Mouse (Mus musculus) embryonic facial prominence, embryonic 10.5 days (tissue): ENCODE measurements around the gene Wnt5b. TPM values are rescaled to one million over a fixed set of nuclear protein-coding genes. Genes with fewer than 3 reads are reported as not detected.

Experiments
- DNase-seq: peaks from one replicate; pipeline ENCODE4 v3.0.0-alpha.2; 2017; ENCODE audit warnings: low spot score
- H3K27ac ChIP-seq: fragments of 300-500 bp; sonication (generic); replicated peaks from 2 replicates; pipeline ENCODE4 v1.5.1; 2016; ENCODE audit warnings: mild to moderate bottlenecking
- H3K27me3 ChIP-seq: fragments of 300-500 bp; sonication (generic); replicated peaks from 2 replicates; pipeline ENCODE4 v1.6.1; 2016; ENCODE audit warnings: low read depth, mild to moderate bottlenecking; ENCODE audit not compliant: poor library complexity, severe bottlenecking
- H3K36me3 ChIP-seq: fragments of 300-500 bp; sonication (generic); replicated peaks from 2 replicates; pipeline ENCODE4 v1.6.1; 2016; ENCODE audit warnings: mild to moderate bottlenecking, moderate library complexity
- H3K4me1 ChIP-seq: fragments of 300-500 bp; sonication (generic); 2 replicates; pipeline ENCODE4 v1.6.1; 2016
- H3K4me3 ChIP-seq: fragments of 300-500 bp; sonication (generic); 2 replicates; pipeline ENCODE4 v1.5.1; 2016; ENCODE audit warnings: mild to moderate bottlenecking, moderate library complexity
- H3K9me3 ChIP-seq: fragments of 300-500 bp; sonication (generic); 2 replicates; pipeline ENCODE4 v1.6.1; 2016; ENCODE audit warnings: mild to moderate bottlenecking
- WGBS: fragments of 180-500 bp; shearing (Covaris S2); methylation state at CpG from one replicate; pipeline ENCODE4 v1.1.7; 2016; 5-methylcytosine and 5-hydroxymethylcytosine counted together
- polyA plus RNA-seq: library from polyadenylated mRNA; unstranded; fragments of >200 nt; fragmentation: Nextera tagmentation; extraction: Ambion mirVana; gene quantifications from 2 replicates; pipeline ENCODE4 v1.2.1, GENCODE M21; 2016

Gene Wnt5b
- polyA plus RNA-seq, 1 experiment from 2014 or later, result 13.2 TPM

DNA sequence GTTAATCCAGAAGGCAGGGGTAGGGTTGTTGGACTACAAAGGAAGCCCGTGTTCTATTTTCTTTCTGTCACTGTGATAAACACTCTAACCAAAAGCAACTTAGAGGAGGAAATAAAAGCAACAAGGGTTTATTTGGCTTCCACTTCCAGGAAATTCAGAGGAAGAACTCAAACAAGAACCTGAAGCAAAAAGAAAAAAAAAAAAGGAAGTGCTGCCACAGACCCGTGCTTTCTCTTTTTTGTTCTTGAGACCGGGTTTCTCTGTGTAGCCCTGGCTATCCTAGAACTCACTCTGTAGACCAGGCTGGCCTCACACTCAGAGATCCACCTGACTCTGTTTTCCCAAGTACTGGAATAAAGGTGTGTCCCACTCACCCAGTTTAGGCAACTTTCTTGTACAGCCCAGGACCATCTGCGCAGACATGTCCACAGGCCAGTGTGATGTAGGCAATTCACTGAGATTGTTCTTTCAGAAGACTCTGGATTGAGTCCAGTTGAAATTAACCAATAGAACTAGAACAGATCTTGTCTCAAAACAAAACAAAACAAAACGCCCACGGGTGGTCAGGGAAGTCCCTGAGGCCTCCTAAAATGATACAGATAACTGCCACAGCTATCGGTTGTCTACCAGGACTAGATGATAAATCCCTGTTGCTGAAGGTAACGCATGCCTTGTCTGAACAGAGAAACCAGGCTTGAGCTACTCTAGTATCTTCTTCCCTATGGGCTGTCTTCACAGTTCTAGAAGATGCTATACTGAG, 142.4 kb downstream of the Wnt5b start:
- no peak for DNase-seq
- Histone ChIP-seq H3K4me1 (no peaks in the 10 kb centered on the region), H3K4me3 (no peak overlapping the region), H3K27me3 (no peaks in the 10 kb centered on the region), H3K27ac (no peak overlapping the region), H3K9me3 (no peaks in the 10 kb centered on the region), H3K36me3 (no peaks in the 10 kb centered on the region)
- 89% methylated on average over 8 of the region's 8 CpGs for WGBS

DNA sequence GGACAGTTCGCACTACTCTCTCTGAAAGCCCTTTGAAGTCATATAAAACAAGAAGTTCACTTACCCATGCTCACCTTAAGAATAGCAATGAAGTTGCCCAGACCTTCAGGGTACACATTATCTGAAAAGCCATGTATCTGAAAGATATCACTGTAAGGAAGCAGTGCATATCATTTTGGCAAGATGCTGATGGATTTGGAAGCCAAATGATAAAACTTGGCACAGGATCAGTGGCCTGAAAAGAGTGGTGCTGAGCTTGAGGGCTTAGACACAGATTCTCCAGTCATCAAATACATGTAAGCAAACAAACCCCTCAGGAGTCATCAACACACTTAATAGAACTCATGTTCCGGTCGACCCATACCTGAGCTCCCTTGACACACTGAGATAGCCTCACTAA, 143.5 kb downstream of the Wnt5b start:
- H3K36me3 ChIP-seq, result no peaks in the 10 kb centered on the region
- H3K27me3 ChIP-seq, result no peaks in the 10 kb centered on the region
- no peak overlapping the region for H3K27ac ChIP-seq
- no peak for DNase-seq
- no peaks in the 10 kb centered on the region for H3K4me1 ChIP-seq
- no peaks in the 10 kb centered on the region for H3K9me3 ChIP-seq
- WGBS, result 92% methylated on average over 3 of the region's 3 CpGs
- no peak overlapping the region for H3K4me3 ChIP-seq

DNA sequence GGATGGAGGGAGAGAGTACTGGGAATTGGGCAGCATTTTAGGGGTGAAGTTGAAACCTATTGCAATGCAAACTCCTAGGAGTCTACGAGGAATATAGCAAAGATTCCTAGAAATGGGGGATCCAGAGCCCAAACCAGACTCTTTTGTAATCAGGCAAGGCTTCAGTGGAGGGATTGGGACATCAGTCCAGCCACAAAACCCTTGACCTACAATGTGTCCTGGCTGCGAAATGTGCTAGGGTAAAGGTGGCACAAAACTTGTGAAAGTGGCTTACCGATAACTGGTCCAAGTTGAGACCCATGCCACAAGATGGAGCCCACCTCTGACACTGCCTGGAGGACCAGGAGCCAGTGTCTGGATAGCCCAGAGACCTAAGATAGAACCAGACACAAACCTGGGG, 144.8 kb downstream of the Wnt5b start:
- no peak for DNase-seq
- Histone ChIP-seq H3K4me1 (no peaks in the 10 kb centered on the region), H3K4me3 (no peak overlapping the region), H3K27ac (no peak overlapping the region), H3K36me3 (no peaks in the 10 kb centered on the region), H3K27me3 (no peaks in the 10 kb centered on the region), H3K9me3 (no peaks in the 10 kb centered on the region)
- WGBS, result 91% methylated on average over 3 of the region's 3 CpGs

DNA sequence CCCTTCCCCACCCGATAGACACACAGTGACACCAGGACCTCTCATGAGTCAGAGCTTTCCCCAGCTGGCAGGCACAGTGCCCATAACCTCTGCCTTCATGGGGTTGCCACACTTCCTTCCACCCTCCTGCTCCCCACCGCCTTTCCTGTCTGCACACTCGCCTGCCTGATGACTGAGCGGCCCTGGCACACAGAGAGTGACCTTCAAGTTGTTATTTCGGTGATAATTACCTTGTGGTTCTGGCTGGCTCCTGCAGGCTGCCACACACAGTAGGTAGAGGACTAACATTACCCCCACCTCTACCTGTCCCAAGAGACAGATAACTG, 147.9 kb downstream of the Wnt5b start:
- Histone ChIP-seq H3K9me3 (no peaks in the 10 kb centered on the region), H3K36me3 (no peaks in the 10 kb centered on the region), H3K27me3 (no peaks in the 10 kb centered on the region), H3K4me3 (no peak overlapping the region), H3K4me1 (no peaks in the 10 kb centered on the region), H3K27ac (no peak overlapping the region)
- 68% methylated on average over 5 of the region's 5 CpGs for WGBS
- no peak for DNase-seq

DNA sequence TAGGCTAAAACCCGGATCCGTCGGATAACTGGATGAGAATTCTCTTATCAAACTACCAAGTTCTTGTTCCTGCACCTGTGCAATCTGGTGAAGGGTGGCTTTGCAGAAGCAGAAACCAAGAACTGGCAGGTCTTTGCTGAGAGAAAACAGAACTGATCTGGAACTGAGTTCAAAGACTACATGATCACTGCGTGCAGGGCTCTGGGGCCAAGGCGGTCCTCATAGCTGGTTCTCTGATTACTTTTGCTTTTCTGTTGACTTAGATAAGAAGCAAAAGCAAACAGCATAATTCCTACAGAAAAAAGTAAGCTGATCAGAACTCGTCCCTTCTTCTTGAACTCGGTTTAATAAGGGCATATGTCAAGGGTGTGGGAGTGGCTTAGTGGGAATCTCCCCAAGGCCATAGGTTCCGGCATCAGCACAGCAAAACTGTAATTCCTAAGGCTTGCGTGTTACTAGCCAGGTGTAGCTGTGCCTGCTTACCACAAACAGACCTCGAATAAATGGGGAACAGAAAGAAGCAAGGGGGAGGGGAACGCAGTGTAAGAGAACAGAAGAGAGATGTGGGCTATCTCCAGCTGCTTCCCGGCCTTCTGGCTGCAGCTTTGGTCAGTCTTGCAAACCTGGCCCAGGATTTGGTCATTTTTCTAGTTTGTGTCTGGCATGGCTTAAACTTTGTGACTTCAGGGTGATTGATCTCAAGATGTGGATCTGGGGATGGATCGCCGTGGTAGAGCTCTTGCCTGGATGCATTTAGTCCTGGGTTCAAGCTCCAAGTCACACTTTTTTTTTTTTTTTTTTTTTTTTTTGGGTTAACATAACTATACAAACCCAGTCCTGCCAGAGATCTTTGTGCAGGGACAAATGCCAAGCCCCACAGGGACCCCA, 148.5 kb downstream of the Wnt5b start:
- Histone ChIP-seq H3K4me3 (no peak overlapping the region), H3K36me3 (no peaks in the 10 kb centered on the region), H3K27me3 (no peaks in the 10 kb centered on the region), H3K27ac (no peak overlapping the region), H3K4me1 (no peaks in the 10 kb centered on the region), H3K9me3 (no peaks in the 10 kb centered on the region)
- 85% methylated on average over 14 of the region's 14 CpGs for WGBS
- DNase-seq, result no peak

DNA sequence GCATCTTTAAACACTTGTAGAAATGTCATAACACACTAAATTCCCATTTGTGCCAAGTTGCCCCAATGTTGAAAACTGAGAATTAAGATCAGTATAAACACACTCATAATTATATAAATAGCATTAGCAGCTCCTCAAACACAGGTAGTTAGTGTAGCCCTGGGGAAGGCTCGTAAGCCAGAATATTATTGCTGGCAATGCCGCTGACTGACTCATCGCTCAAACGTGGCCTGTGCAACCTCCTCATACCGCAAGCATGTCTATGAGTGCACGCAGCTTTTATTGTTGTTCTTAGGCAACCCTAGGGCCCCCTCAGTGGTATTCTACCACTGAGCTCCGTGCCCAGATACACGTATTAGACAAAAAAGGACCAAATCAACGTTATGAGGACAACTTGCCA, 151.3 kb downstream of the Wnt5b start:
- H3K27ac ChIP-seq, result no peak overlapping the region
- WGBS, result 89% methylated on average over 9 of the region's 9 CpGs
- no peaks in the 10 kb centered on the region for H3K9me3 ChIP-seq
- H3K4me3 ChIP-seq, result no peak overlapping the region
- peaks cover 8% of the 10 kb centered on the region for H3K4me1 ChIP-seq
- no peaks in the 10 kb centered on the region for H3K27me3 ChIP-seq
- H3K36me3 ChIP-seq, result no peaks in the 10 kb centered on the region
- DNase-seq, result no peak

DNA sequence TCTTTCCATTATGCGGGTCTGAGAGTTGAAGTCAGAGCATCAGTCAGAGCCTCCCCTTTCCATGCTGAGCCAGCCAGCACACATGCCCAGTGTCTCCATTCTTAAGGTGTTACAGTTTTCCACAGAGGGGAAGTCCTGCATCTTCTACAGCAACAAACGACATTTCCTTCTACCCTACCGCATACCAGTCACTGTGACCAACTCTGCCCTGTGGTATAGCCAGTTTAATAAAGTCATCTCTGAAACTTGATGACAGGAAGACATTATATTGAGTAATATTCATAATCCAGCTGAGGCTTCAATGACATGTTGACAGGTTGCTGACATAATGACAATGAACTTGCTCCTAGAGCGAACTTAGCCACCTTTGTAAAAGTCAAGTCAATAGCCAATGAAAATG, 153.4 kb downstream of the Wnt5b start:
- Histone ChIP-seq H3K27me3 (no peaks in the 10 kb centered on the region), H3K27ac (no peak overlapping the region), H3K36me3 (no peaks in the 10 kb centered on the region), H3K4me1 (peaks cover 22% of the 10 kb centered on the region), H3K4me3 (no peak overlapping the region), H3K9me3 (no peaks in the 10 kb centered on the region)
- no peak for DNase-seq
- 94% methylated on average over 4 of the region's 4 CpGs for WGBS

DNA sequence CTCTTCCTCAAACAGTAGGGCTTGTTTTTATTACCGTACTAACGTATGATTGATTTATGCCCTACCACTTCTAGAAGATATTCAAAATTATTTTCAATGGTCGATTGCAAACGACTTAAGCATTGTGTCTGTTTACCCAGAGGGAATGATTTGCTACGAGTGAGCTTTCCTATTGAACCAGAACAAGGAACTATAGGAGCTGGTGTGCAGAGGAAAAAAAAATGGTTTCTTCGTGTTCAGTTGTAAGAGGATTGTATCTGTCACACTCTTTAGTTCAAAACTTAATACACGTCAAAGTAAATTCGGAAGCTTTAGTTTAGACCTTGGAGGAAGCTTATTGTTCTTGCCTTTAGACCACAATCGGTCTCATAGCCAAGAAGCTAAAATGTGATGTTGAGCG, 155.1 kb downstream of the Wnt5b start:
- Histone ChIP-seq H3K4me1 (peaks cover 22% of the 10 kb centered on the region), H3K4me3 (peak overlapping the region; percentile 85), H3K9me3 (no peaks in the 10 kb centered on the region), H3K27me3 (no peaks in the 10 kb centered on the region), H3K27ac (peak overlapping the region; percentile 96), H3K36me3 (peaks cover 7% of the 10 kb centered on the region; the same call in 1 of the 2 replicates)
- DNase-seq, result no peak
- 34% methylated on average over 10 of the region's 10 CpGs for WGBS

DNA sequence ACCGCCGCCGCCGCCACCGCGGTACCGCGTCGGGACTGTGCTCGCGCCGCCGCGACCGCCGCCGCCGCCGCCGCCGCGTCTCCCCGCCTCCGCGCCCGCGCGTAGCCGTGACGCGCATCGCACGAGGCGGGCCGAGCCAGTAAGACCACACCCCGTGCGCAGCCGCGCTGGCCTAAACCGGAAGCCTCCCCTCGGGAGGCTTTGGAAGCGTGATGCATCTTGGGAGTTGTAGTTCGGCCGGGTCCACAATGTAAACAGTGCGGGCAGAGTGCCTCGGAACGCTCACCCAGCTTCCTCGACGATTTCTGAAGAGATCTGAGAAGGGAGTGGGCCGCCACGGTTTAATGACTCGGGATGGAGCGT, 155.5 kb downstream of the Wnt5b start:
- peaks cover 22% of the 10 kb centered on the region for H3K4me1 ChIP-seq
- H3K27me3 ChIP-seq, result no peaks in the 10 kb centered on the region
- WGBS, result under 1% methylated on average over 50 of the region's 53 CpGs
- peak overlapping the region; percentile 96 for H3K27ac ChIP-seq
- no peaks in the 10 kb centered on the region for H3K9me3 ChIP-seq
- H3K36me3 ChIP-seq, result peaks cover 10% of the 10 kb centered on the region
- peak overlapping the region; percentile 85 for H3K4me3 ChIP-seq
- peak; percentile 96 for DNase-seq

DNA sequence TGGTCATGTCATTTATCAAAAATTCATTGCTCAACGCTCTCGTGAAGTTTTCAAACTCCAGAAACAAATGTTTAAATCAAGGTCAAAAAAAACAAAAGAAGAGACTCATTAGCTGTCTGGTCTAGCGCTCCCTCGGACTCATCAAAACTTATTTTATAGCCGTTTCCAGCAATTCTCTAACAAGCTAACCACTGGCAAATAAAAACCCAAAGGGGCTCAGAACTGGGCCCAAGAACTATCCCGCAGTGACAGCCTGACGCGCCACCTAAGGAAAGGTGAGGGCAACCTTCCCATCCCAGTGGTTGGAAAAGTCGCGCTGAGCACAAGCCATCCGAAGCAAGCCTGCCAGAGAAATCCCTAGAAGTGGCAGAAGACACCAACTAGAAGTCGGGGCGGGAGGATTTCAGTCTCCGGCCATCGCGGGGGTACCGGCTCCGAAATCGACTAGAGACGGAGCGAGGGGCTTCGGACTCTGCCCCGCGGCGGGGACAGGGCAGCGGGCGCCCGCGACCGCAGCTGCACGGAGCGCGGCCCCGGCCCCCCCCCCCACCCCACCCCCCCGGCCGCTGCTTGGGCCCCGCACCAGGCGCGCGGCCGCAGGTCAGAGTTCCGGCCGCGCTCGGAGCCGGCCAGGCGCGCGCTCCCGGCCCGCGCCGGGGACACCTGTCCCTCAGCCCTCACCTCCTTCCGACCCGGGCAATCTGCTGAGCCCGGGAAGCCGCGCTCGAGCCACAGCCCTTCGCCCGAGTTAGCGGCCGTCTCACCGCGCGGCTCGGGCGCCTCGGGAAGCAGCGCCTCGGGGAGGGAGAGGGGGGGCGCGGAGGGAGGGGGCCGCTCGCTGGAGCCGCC, 156.1 kb downstream of the Wnt5b start:
- Histone ChIP-seq H3K36me3 (peaks cover 13% of the 10 kb centered on the region), H3K27ac (peak overlapping the region; percentile 96), H3K4me3 (peak overlapping the region; percentile 85), H3K9me3 (no peaks in the 10 kb centered on the region), H3K4me1 (peaks cover 22% of the 10 kb centered on the region), H3K27me3 (no peaks in the 10 kb centered on the region)
- WGBS, result 1% methylated on average over 55 of the region's 76 CpGs
- no peak for DNase-seq

DNA sequence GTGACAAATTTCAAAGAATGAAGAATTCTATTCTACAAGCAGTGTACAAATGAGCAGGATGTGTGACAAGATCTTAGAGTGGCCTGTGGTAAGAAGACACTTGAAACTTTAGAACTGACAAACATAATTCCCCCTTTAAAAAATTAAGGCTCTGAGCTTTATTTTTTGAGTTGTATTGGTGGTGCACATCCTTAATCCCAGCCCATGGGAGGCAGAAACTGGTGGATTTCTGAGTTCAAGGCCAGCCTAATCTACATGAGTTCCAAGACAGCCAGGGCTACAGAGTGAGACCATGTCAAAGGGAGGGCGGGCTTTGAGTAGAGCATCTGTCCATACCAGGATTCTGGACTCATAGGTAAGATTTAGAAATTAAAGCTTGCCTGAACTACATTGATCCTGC, 157.3 kb downstream of the Wnt5b start:
- peaks cover 22% of the 10 kb centered on the region for H3K4me1 ChIP-seq
- peaks cover 18% of the 10 kb centered on the region for H3K36me3 ChIP-seq
- H3K27me3 ChIP-seq, result no peaks in the 10 kb centered on the region
- WGBS, result 91% methylated on average over 1 of the region's 1 CpGs
- DNase-seq, result no peak
- H3K4me3 ChIP-seq, result peak overlapping the region; percentile 85; the same call in 1 of the 2 replicates
- H3K27ac ChIP-seq, result no peak overlapping the region
- no peaks in the 10 kb centered on the region for H3K9me3 ChIP-seq

DNA sequence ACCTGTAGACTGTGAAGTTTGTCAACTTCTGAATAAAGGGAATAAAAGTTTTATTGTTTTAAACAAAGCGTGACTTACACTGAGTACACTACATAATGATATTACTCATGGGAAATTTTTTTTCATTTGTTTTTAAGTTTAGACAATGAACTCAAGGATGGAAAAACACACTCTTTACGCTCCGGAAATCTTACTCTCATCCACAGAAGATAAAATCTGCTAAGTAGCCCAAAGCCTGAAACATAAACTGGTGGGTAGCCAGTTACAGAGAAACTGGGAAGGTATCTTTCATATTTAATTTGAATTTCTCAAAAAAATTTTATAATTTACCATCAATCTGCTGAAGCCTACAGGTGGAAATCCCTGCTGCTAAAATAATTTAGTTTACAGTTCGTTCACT, 157.7 kb downstream of the Wnt5b start:
- no peaks in the 10 kb centered on the region for H3K9me3 ChIP-seq
- no peaks in the 10 kb centered on the region for H3K27me3 ChIP-seq
- peaks cover 22% of the 10 kb centered on the region for H3K4me1 ChIP-seq
- no peak overlapping the region for H3K27ac ChIP-seq
- WGBS, result 92% methylated on average over 4 of the region's 4 CpGs
- peaks cover 18% of the 10 kb centered on the region for H3K36me3 ChIP-seq
- no peak overlapping the region for H3K4me3 ChIP-seq
- DNase-seq, result no peak
